Mouse (Mus musculus) gastrocnemius, postnatal 4 days (tissue): ENCODE measurements around the gene Fgfr2. TPM values are rescaled to one million over a fixed set of nuclear protein-coding genes. Genes with fewer than 3 reads are reported as not detected.

Experiments used
- DNase-seq, 2 experiments: peaks; one replicate each; pipeline ENCODE4 v3.0.0; 2021 to 2022; ENCODE audit warnings: low spot score in 2 of 2, mixed read lengths in 2 of 2
- total RNA-seq, 2 experiments: library from RNA; stranded (reverse); gene quantifications; 2 replicates each; pipeline ENCODE4 v1.2.3; 2021

Fgfr2 gene
- total RNA-seq, 2 experiments from 2014 or later, result 6.5 to 8.0 TPM

DNA sequence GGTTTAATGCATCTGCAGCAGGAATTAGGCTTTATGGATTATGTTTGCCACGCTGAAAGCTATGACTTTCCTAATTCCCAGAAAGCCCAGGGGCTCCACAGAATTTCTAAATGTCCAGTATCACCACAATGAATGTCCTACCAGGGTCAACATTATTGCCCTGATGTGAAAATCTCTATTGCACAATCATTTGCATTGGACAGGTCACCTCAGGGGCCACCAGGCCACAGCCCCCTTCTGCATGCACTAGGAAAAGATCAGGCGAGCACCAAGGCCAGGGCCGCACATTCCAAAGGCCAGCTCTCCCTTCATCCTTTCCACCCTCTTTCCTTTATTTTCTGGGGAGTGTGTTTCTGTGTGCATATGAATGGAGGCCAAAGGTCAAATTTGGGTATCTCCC is 2897.9 kb downstream of the Fgfr2 start:
- DNase-seq, result no peak

DNA sequence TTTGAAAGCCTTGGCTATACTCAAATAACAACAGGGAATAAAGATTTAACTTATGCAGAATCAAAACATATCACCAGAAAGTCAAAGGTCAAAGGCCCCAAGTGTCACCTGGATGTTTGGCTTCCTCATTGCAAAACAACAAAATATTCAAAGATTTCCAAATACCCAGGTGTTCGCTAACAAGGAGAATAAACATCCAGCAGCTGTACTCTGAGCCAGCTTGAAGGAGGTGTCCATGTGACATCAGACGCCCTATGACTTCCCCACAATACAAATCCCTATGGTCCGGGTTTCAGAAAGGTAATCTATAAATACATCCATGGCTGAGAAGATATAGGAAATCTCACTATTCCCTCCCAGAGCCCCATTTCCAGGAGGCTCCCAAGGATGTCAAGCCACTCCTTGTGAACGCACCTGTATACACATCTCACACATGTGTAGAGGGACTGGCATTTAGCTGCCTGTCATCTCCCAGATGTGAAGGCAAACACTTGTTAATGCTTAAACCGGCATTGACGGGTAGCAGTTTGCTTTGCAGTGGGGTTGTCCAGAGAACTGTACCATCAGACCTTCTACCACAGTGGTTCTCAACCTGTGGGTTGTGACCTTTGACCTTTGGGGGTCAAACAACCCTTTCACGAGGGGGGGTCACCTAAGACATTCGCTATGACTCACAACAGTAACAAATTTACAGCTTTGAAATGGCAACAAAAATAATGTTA is 2900.4 kb downstream of the Fgfr2 start:
- DNase-seq, result no peak

DNA sequence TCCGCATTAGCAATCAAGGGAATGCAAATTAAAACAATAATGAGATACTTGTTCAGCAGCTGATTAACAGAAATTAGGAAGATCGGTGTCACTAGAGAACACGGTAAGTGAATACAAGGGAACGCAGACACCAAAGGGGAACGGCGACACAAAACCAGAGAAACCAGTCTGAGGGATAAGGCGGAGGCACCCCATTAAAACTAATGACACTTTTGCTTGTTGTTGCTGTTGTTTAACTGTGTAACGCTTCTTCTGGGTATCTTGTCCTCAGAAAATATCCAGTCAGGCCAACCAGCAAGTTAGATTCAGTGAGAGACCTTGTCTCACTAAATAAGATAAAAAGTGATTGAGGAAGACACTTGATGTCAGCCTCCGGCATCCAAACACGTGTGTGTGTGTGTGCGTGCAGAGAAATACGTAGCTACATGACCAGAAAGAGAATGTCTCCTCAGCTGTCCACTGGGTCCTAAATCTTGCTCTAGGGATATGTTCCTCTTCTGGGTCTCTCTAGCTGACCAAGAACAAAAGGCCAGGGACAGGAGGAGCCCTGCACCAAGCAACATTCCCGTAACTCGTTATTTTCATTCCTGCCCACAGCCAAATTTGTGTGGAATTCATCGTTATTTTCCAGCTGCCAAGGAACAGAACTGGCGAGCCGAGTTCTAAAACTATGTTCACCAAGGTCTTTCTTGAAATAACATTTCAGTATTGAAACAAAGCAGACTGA is 2901.3 kb downstream of the Fgfr2 start:
- DNase-seq, result no peak

DNA sequence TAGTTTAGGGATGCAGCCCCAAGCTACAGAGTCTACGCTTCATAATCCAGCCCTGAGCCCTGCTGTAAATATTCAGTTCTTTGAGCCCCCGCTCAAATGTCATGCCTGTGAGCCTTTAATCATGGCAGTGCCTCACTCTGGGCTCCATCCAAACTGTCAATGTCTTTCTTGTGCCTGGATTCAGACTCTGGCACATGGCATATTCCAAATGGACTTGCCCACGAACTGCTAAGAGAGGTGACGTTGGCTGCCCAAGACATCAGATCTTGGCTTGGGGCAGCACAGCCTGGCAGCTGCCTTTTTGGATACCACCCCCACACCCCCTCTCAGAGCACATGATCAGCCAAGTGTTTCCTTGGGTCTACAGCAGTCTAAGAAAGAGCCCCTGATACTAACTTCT is 2902.5 kb downstream of the Fgfr2 start:
- DNase-seq, result no peak

DNA sequence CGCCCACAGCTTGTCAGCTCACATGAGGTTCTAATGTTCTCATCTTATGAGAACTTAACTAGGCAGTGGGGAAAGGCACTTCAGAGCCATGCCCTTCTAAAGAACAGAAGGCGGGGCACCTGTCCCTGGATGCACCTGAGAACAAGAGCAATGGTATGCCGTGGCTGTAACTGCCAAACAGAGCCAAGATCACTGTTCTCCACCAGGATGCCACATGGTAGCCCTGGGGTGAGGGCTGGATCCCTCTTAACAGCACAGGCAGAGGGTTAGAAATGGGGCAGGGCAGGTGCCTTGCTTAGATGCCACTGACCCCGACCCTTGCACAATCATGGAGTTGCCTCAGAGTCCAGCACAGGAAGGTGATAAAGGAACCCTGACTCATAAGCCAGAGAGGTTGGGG is 2903.3 kb downstream of the Fgfr2 start:
- DNase-seq, result no peak

DNA sequence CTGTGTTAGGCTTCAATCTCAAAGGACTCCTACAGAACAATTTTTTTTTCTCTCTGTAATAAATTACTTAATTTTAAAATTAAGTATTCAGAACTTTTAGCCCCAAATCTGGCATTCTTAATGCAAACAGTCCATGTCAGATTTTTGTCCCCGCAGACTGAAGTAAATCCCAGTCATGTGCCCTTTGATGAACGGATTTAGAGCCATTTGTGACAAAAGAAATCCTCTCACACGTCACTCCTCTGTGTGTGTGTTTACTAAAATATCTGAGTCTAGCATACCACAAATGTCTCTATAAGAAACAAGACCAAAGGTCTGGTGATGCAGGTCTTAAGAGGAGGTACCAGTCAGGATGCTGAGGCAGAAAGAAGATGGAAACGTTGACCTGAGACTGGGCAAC is 2906.9 kb downstream of the Fgfr2 start:
- DNase-seq, result no peak

DNA sequence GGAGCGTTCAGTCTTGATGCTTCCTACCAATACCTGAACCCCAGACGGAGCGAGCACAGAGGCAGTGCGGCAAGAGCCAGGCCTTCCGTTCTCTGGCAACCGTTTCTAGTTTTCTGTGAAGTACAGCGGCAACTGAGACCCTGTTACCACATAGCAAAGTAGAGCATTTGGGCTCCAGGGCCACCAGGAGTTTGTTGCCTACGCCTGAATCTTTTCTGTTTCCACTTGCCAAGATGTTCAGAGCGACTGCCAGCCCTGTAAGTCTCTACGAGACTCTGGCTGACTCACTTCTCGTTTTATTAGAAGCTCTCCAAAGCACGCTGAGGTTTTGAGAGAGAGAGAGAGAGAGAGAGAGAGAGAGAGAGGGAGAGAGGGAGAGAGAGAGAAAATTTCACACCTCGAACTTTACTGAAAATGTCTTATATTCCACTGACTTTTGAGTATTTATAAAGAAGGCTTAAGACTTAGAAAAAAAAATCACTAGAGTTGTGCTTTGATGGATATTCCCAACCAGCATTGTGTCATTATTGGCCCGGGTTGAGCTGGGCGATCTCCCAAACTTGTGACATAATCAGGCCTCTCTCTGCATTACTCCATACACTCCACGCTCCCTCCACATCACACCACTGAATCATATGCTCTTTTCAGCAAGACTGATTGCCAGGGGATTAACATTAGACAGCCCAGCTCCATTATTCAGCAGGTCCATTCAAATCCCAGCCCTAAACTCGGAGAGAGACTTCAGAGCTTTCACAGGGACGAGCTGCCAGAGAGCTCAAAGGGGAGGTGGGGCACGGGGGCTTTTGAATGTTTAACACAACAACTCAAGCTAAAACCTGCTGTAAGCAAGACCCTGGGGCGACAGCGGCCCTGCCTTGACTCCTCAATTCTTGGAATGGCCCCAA is 2907.6 kb downstream of the Fgfr2 start:
- peak; percentile 51 to 76 for DNase-seq

DNA sequence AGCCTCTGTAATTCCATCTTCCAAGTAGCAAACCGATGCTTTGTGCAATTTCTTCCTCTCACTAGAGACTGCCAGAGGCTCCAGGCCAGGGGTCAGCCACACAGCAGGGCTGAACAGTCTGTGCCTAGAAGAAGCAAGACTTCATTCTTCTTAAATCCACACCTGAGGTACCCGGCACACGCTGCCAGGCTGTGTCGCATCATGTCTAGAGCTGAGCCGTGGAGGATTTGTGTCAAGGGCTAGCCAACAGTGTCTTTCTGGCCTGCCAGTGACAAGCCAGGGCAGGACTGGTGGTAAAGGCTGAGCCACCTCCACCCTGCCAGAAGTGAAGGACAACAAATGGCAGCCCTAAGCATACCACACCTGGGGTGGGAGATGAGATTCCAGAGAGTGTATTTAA is 2910.0 kb downstream of the Fgfr2 start:
- DNase-seq, result no peak

DNA sequence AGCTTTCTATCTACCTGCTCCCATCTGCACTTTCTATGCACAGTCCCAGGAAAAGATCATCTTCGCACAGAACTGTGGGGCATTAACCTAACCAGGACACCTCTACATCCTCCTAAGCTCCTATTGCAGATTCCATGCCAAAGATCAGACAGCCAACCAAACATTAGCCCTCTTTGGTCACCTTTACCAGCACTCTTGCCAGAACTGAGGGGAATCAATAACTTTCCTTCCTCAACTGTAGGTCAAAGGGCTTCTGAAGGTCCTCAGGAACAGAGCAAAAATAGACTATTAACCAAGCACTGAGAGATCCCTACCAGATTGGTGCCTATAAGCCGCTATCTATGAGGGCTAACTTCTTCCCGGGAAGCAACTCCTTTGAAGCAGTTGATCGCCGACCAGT is 2911.7 kb downstream of the Fgfr2 start:
- DNase-seq, result no peak

DNA sequence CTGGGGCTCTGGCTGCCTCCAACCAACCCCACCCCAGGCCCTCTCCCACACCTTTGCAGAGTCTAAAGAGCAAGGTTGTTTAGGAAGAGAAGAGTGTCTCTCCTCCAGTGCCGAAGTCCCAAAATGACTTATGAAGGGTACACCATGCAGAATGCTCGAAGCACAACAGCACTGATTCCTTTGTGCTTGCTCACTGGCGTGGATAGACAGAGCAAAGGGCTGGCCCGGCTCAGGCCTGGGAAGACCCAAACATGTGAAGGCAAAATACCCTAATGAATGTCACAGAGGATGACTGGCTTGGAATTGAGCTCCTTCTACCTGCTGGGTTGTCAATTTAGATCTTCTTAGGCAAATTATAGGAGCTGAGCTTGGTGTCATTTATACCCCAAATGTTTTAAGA is 2914.5 kb downstream of the Fgfr2 start:
- DNase-seq, result no peak

DNA sequence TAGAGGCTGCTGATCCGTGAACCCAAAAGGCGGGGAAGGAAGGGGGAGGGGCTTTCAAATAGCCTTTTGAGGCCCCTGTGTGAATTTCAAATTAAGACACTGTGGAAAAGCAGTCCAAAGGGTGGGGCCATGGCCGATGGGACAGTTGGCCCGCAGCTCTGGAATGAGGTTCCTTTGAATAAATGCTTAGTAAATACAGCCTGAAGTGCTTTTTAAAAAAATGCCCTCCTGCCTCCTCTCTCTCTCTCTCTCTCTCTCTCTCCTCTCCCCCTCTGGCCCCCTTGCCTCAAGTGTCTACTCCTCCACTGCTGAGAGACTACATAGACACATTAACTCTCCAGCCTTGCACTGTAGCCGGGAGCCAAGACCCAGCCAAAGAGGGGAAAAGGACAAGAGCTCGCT is 2917.0 kb downstream of the Fgfr2 start:
- peak in 1 of 2 experiments; percentile 29 for DNase-seq

DNA sequence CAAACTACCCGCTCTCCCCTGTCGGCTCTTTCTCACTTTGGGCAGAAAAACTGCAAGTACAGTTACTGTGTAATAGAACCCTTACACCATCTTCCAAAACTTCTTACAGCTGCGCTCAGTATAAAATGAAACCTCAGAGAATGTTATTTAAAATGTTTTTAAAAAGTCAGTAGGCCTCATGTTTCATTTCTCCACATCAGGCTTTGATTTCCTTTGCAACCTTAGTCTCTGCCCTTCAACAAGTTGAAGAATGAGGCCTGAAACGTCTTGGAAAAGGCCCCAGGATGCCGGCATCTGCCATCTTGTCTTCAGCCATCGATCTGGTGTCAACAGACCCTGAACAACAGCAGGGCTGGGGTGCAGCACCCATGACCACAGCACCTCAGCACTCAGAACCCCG is 2918.0 kb downstream of the Fgfr2 start:
- DNase-seq, result no peak

DNA sequence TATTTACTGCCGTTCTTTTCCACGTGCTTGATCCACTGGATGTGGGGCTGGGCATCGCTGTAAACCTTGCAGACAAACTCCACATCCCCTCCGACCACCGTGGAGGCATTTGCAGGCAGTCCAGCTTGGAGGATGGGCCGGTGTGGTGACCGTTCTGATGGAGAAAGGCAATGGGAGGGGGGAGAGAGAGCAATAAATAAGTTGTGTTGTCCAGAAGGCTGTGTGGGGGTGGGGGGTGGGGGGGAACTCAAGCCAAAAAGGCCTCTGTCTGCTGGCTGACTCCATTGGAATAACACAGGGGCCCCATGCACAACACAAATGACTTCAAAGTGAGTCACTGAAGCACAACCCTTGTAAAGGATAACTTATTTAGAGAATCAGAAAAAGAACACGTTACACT is 2922.1 kb downstream of the Fgfr2 start:
- no peak for DNase-seq

DNA sequence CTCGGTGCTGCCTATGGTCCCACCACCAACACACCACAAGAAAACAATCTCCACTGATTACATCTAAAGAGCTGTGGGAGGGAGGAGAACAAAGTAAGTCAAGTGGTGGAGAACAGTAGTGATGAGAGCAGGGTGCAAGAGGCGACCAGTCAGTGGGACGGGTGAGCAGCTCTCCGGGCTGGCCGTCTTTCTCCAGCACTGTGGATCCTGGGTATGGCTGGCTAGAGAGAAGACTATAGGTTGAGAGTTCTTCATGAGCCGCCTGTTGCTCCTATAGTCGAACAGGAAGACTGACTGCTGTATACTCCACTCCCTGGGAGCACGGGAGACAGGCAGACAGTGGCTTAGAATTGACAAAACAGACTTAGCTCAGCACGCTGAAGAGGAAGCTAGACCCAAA is 2923.2 kb downstream of the Fgfr2 start:
- DNase-seq, result no peak

DNA sequence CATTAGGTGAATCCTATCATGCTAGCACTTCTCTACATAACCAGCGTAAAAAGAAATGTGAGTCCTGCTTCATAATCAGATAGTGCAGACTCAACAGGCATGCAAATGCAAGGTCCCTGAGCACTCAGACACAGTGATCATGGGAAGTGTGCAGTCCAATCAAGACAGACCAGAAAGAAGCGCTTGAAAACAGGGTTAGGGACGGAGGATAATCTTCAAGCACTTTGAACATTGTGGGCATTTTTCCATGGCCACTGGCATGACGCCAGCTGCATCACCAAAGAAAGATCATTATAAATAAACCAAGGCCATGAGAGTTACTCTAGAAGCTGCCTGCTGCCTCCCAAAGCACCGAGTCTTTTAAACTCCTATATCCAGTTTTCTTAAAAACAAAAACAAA is 2923.8 kb downstream of the Fgfr2 start:
- no peak for DNase-seq

DNA sequence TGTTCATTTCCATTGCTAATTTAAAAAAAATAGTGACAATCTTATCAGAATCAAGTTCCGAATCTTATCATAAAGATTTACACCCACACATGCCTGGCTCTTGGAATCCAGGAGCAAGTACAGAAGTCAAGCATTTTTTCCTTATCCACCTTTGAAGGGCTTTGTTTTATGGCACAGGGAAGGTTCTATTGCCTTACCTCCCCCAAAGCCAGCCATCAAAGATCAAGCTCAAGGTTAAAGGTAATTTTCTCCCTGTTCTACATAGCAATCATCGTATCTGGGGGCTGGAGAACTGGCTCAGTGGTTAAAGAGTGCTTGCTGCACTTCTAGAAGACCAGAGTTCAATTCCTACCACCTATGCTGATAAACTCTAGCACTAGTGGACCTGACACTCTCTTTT is 2928.1 kb downstream of the Fgfr2 start:
- DNase-seq, result no peak

DNA sequence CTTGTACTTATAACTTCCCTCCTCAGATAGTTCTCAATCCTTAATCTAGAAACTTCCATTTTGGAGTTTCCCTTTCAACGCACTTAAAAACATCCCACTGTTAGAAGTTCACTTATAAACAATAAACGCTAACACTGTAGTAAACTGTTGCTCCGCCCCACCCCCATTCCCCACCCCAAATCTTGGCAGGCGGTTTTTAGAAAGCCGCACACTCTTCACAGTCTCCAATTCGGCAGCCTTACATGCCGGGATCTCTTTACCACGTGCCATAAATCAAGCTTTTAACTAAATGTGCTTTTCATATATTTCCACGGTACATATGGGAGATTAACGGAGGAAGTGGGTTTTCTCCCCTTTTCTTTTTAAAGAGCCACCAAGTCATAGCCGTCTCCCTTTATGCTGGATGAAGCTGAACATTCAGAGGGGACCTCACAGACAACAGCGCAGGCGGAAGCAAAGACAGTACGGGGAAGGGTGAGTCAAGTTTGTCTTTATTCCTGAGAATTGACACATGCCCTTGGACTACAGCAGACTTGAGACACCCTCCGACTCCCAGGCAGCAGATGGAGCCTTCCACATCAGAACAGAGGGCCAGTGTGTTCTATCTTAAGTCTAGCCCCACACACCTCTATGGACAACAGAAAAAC is 2932.7 kb downstream of the Fgfr2 start:
- DNase-seq, result no peak

DNA sequence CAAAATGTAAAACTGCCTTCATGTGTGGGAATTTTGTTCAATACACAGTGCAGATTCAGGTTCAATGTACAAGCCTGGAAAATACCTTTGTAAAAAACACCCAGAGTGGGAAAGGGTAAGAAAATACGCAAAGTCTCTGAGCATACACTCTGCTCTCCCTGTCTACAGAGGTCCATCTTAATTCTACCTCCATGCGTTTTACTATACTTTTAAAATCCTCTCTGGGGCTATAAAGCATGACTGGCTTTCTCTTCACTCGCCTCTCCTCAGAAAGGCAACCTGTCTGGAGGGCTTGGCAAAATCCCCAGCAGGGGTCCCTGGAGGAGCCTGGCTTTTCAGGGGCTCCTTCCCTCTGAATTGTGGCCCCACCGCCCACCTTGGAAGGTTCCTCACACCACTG is 2933.2 kb downstream of the Fgfr2 start:
- DNase-seq, result no peak

DNA sequence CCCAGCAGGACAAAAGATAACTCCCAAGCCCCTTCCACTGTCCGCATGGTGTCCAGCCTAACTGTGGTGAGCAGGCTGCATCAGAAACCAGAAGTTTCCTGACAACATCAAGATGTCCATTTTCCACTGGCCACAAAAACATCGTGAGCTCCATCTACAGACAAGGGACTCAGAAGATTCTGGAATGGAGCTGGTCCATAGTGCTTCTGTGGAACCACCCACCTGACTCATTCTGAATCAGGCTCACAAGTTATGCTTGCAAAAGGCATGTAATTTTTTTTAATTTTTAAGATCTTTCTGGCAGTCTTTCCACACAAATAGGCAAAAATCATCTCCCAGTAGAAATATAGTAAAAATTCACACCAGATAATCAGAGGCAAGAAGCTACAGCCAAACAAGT is 2935.0 kb downstream of the Fgfr2 start:
- DNase-seq, result no peak

DNA sequence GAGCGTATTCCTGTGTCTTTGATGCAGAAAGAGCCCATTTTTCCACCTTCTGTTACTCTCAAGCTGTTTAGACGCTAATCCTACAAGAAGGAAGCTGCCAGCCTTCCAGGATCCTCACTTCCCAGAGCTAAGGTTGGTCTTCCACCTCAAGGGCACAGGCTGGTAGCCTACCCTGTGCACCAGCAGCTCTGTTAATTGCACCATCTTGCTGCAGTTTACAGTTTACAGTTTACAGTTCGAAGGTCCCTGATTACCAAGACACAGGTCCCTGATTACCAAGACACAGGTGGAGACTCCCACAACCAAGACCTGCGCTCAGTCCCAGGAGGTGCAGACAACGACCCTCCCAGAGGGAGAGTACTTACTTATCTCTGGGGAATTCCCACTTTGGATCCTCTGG is 2938.3 kb downstream of the Fgfr2 start:
- DNase-seq, result no peak

DNA sequence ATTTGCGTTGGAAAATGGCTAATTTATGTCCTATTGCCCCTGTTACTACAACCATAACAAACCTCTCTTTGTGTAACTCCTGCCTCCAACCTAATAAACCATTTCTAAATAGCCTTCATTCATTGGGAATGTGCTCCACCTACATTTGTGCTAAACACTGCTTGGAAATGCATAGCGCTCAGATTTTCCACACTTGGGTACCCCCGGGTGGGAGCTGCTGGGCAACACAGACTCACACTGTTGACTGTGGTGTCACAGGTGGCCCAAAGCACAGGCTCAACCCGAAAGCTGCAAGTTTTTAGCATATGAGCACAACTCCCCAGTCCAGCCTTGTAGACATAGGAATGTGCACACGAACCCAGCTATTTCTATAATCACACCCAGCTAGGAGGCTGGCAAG is 2939.2 kb downstream of the Fgfr2 start:
- no peak for DNase-seq
